Mouse (Mus musculus): ENCODE results near the gene Ptprd.

DNA sequence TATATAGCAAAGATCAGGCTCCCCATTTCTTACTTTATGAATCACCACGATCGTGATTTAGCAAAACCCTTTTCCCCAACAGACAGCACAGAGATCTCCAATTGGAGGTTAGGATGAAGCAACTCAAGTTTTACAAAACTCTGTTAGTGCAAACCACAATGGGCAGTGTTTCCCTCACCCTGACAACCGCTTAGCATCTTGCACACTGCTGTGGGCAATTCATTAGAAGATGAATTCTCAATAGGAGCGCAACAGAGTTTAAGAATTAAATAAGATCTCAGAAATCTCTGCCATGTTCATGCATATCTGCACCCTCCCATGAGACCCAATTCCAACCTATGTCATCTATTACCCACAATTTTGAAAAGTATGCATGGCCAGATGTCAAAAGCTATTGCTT lies 1773.7 kb downstream of the Ptprd start:
- no peak for TF ChIP-seq CTCF (conservative IDR thresholded peaks at IDR 0.05; ENCODE audit: low read length)
- TF ChIP-seq NANOG (IDR thresholded peaks at IDR 0.05; ENCODE audit: borderline replicate concordance, low read length): no peak
